Mouse (Mus musculus) urinary bladder, adult 2 months (tissue): ENCODE measurements around the gene Tssk4. TPM values are rescaled to one million over a fixed set of nuclear protein-coding genes. Genes with fewer than 3 reads are reported as not detected.

Experiments
- polyA plus RNA-seq: library from polyadenylated mRNA; depleted of rRNA; stranded (reverse); fragments of >200 nt; gene quantifications from 2 replicates; pipeline ENCODE4 v1.2.3, GENCODE M21; 2012; rRNA removed

Gene Tssk4
- polyA plus RNA-seq, 1 experiment: 1.4 TPM

Other genes with a start within 250 kb of the Tssk4 start
- 38.9 and 44.7 TPM in 2 replicates for gene Dhrs4, start 171.4 kb upstream of the Tssk4 start, polyA plus RNA-seq
- gene Carmil3, start 159.5 kb upstream of the Tssk4 start, polyA plus RNA-seq: 2.5 and 2.6 TPM in 2 replicates
- 2.5 and 3.0 TPM in 2 replicates for gene Cpne6, start 139.7 kb upstream of the Tssk4 start, polyA plus RNA-seq
- not detected in 2 replicates for gene Nrl, start 125.2 kb upstream of the Tssk4 start, polyA plus RNA-seq
- gene Pck2, start 109.9 kb upstream of the Tssk4 start, polyA plus RNA-seq: 44.7 and 52.2 TPM in 2 replicates
- gene Dcaf11, start 90.2 kb upstream of the Tssk4 start, polyA plus RNA-seq: 87.0 and 88.2 TPM in 2 replicates
- 0.55 and 1.1 TPM in 2 replicates for gene A730061H03Rik, start 89.8 kb upstream of the Tssk4 start, polyA plus RNA-seq
- 0.25 TPM in 1 of 2 replicates, not detected in the other for gene Fitm1, start 74.6 kb upstream of the Tssk4 start, polyA plus RNA-seq
- gene Psme1, start 72.1 kb upstream of the Tssk4 start, polyA plus RNA-seq: 136 and 167 TPM in 2 replicates
- gene Emc9, start 64.9 kb upstream of the Tssk4 start, polyA plus RNA-seq: 19.3 and 21.2 TPM in 2 replicates
- gene Psme2, start 59.1 kb upstream of the Tssk4 start, polyA plus RNA-seq: 134 and 144 TPM in 2 replicates
- 15.7 and 20.4 TPM in 2 replicates for gene Rnf31, start 58.5 kb upstream of the Tssk4 start, polyA plus RNA-seq
- 29.5 and 35.1 TPM in 2 replicates for gene Irf9, start 46.6 kb upstream of the Tssk4 start, polyA plus RNA-seq
- gene Rec8, start 32.1 kb upstream of the Tssk4 start, polyA plus RNA-seq: 2.8 and 3.3 TPM in 2 replicates
- 79.9 and 83.8 TPM in 2 replicates for gene Ipo4, start 14.2 kb upstream of the Tssk4 start, polyA plus RNA-seq
- gene Gm49378, start 12.3 kb upstream of the Tssk4 start, polyA plus RNA-seq: 0.89 and 1.7 TPM in 2 replicates
- gene Tm9sf1, start 6.4 kb upstream of the Tssk4 start, polyA plus RNA-seq: 46.6 and 47.0 TPM in 2 replicates
- 37.0 and 42.4 TPM in 2 replicates for gene Mdp1, start 10.3 kb downstream of the Tssk4 start, polyA plus RNA-seq
- gene Gmpr2, start 21.8 kb downstream of the Tssk4 start, polyA plus RNA-seq: 28.1 and 32.9 TPM in 2 replicates
- gene Nedd8, start 21.9 kb downstream of the Tssk4 start, polyA plus RNA-seq: 250 and 278 TPM in 2 replicates
- 19.2 and 22.9 TPM in 2 replicates for gene Tinf2, start 31.6 kb downstream of the Tssk4 start, polyA plus RNA-seq
- gene Tgm1, start 63.7 kb downstream of the Tssk4 start, polyA plus RNA-seq: 1.1 and 1.4 TPM in 2 replicates
- 25.9 and 34.6 TPM in 2 replicates for gene Rabggta, start 72.1 kb downstream of the Tssk4 start, polyA plus RNA-seq
- 75.5 and 83.1 TPM in 2 replicates for gene Dhrs1, start 95.5 kb downstream of the Tssk4 start, polyA plus RNA-seq
- 13.8 TPM in 2 replicates for gene Nop9, start 95.5 kb downstream of the Tssk4 start, polyA plus RNA-seq
- gene Cideb, start 108.3 kb downstream of the Tssk4 start, polyA plus RNA-seq: 0.18 and 0.25 TPM in 2 replicates
- 0.06 TPM in 2 replicates for gene Ltb4r2, start 111.2 kb downstream of the Tssk4 start, polyA plus RNA-seq
- 1.6 and 1.7 TPM in 2 replicates for gene Ltb4r1, start 115.8 kb downstream of the Tssk4 start, polyA plus RNA-seq
- 7.2 and 9.4 TPM in 2 replicates for gene Adcy4, start 133.9 kb downstream of the Tssk4 start, polyA plus RNA-seq
- gene Ripk3, start 138.7 kb downstream of the Tssk4 start, polyA plus RNA-seq: 7.0 and 8.9 TPM in 2 replicates
- gene Nfatc4, start 173.0 kb downstream of the Tssk4 start, polyA plus RNA-seq: 37.9 and 44.3 TPM in 2 replicates
- 6.2 and 11.2 TPM in 2 replicates for gene Nynrin, start 203.8 kb downstream of the Tssk4 start, polyA plus RNA-seq
- 0.22 and 0.45 TPM in 2 replicates for gene Cbln3, start 234.2 kb downstream of the Tssk4 start, polyA plus RNA-seq
- gene Khnyn, start 234.8 kb downstream of the Tssk4 start, polyA plus RNA-seq: 26.2 and 26.8 TPM in 2 replicates